Mouse (Mus musculus): ENCODE results near the gene Cntn3.
A peak's percentile ranks its signal among the peaks of the same experiment; 100 is the strongest.
"Not testable (repeated sequence)": the region's sequence is repeated elsewhere in the genome, so short reads cannot be mapped to it uniquely, and the experiment has no call there.

Cntn3 gene

GRCm38 (mm10) chr6:102573001-102573400 lies at the start of gene Cntn3:
Gene Cntn3 (minus strand): TSS chr6:102573101.
- not testable (repeated sequence) for DNase-seq (ENCODE audit: low read depth, low spot score)

- DNase-seq (ENCODE audit: low read depth, low spot score) = no peak
Observed at GRCm38 (mm10) chr6:102600773-102601172, 27.9 kb upstream of the Cntn3 start.

DNA sequence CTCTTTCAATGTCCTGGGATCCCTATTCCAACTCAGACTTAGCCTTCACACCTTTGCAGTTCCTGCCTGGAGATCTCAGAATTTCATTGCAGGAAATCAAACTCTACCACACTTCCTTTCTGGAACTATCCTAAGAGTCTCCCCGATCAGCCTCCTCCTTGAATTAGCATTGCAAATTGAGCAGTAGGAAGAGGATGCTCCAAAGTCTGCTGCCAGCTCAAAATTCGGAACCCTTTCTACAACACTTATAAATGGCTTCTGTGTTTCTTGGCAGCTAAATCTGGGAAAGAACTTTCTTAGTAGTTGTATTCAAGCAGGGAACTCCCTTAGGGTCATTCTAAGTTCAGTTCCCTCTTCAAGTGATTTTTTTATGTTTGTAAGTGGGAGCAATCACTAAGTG lies 24.9 kb upstream of the Cntn3 start:
- no peak for DNase-seq (ENCODE audit: low read depth, low spot score)

DNA sequence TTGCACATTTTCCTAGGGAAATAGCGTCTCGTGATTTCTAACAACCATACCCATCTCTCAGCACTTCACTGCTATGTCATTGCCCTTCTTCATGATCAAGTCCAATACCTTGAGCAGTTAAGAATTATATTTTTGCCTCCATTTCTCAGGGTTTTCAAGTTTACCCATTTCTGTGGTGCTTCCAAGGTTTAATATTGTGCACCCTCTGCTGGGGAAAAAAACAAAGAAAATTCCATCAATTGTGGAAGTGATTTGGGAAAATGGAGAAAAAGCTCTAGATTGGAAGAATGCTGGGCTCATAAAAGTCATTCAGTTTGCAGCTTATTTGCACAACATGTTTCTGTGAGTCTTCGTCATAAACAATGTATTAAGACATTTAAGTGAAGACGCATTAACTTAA lies 17.2 kb upstream of the Cntn3 start:
- no peak for DNase-seq (ENCODE audit: low read depth, low spot score)

GRCm38 (mm10) chr6:102589311-102589710 lies 16.4 kb upstream of the Cntn3 start:
- DNase-seq (ENCODE audit: low read depth, low spot score) = no peak

- no peak for DNase-seq (ENCODE audit: low read depth, low spot score)
Observed at GRCm38 (mm10) chr6:102586056-102586455, 13.2 kb upstream of the Cntn3 start.

DNA sequence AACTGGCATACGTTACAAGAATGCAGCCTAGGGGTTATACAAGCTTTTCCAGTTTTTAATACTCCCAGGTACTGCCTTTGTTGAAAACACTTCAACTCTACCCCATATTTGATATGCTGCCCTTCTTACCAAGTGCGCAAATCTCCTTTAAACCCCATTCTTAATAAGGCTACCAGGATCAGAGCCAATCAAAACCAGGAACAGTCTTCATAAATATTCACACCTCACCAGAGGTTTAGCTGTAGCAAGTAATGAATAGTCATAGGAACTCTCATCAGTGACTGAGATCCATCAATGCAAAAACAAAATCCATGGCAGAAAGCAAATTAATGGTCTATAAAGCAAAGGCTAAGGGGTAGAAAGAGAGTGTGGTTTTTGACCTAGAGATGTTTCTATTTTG lies 10.7 kb upstream of the Cntn3 start:
- DNase-seq (ENCODE audit: low read depth, low spot score) = no peak

- DNase-seq (ENCODE audit: low read depth, low spot score) = no peak
Observed at GRCm38 (mm10) chr6:102567496-102567895, 5.4 kb downstream of the Cntn3 start.

DNA sequence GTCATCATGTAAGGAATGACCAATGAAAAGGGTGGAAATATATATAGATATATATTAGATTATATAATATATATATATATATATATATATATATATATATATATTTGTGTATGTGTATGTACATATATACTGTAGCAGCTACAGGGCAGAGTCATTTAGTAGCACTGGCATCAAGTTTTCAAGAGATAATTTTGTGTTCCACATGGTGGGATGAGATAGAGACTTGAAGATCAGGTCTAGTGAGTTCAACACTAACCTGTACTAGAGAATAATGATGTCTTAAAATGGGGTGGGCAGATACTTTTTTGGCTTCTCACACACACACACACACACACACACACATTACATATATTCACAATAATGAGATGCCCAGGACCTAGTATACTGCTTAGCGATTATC lies 7.7 kb downstream of the Cntn3 start:
- no peak for DNase-seq (ENCODE audit: low read depth, low spot score)

- DNase-seq (ENCODE audit: low read depth, low spot score) = peak; percentile 49
Observed at GRCm38 (mm10) chr6:102564011-102564731, 8.7 kb downstream of the Cntn3 start.

DNA sequence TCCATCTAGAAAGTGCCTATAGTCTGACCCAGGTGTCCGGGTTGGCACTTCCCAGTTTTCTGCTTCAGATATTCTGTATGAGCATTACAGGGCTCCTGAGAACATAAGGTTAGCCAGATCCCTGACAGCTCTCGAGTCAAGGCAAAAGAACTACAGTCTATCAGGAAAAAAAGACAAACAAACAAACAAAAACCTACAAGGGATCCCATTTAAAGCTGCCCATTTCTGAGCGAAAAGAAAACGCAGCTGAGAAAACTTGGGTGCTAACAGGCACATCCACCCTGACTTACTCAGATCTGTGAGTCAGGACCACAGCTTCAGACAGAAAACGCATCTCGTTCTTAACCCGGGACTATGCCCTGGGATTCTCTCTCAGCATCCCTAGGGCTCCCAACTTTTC lies 9.5 kb downstream of the Cntn3 start:
- DNase-seq (ENCODE audit: low read depth, low spot score) = no peak

DNA sequence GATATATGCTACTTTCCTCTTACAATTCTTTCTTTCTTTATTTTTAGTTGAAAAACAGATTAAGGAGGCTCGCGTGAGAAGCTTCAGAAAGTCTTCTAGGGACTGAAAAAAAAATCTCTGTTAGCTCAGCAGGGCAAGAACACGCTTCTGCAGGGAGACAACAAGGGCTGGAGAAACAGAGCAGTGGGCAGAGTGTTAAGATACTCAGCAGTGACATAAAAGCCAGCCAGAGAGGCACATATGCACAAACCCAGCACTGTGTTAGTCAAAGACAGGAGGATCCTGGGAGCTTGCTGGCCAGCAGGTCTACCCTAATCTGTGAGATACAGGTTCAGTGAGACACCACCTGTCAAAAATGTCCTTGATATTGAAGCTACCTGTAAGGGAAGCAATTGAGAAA lies 15.4 kb downstream of the Cntn3 start:
- DNase-seq (ENCODE audit: low read depth, low spot score) = no peak

DNA sequence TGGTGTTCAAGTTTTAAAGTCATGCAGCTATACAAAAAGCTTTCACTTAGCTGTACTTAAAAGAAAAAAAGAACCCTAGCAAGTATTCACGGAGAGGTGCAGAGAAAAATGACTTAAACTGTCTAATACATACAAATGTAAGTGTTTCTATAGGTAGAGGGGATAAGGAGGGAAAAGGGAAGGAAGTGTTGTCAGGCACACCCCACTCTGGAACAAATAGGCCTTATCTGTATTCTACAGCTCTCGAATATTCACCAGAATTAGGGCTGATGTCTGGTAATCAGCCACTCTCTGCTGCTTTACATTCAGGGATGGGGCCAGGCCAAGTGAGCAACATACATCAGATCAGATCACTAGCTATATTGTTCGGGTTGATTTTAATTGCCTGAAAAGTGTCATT lies 16.4 kb downstream of the Cntn3 start:
- no peak for DNase-seq (ENCODE audit: low read depth, low spot score)

DNA sequence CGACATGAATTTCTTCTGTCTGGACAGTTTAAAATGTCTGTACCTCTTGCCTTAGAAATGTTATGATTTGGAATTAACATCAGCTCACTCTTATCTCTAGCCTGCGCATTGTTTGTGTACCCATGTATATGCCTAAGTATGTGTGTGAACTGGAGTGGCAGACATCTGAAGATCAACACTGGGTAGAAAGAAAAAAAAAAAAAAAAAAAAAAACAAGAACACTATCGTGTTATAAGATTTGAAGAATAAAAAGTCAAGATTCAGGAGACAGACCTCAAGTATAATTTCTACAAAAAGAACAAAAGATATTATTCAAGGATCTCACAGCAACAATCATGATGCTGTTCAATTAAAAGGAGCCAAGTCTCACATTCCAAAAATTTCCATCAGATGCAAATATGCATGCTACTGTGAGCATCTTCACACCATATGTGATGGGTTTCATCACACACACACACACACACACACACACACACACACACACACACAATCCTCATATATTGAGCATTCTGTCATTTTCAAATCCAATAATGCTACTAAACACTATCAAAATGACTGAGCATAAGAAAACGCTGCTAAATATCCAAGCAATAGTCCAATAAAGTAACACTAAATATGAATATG lies 17.0 kb downstream of the Cntn3 start:
- DNase-seq (ENCODE audit: low read depth, low spot score) = no peak

GRCm38 (mm10) chr6:102555067-102555657 lies 17.7 kb downstream of the Cntn3 start:
- DNase-seq (ENCODE audit: low read depth, low spot score) = no peak

- DNase-seq (ENCODE audit: low read depth, low spot score) = no peak
Observed at GRCm38 (mm10) chr6:102541633-102542412, 31.1 kb downstream of the Cntn3 start.

DNA sequence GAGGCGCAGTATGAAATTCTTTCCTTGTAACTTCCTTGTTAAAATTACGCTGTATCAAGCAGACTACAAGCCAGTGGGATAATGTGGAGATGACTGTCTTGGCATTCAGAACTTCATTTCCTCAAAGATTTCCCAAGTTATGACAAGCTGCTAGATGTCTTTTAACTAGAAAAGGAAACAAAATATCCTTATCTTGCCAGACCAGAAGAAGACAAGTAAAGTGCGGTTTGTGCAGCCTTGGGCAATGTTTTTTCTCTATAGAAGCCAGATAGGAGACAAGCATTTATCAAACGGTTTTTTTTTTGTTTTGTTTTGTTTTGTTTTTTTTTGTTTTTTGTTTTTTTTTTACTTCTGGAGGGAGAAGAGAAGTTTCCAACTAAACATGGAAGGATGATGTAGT lies 37.3 kb downstream of the Cntn3 start:
- DNase-seq (ENCODE audit: low read depth, low spot score) = no peak

DNA sequence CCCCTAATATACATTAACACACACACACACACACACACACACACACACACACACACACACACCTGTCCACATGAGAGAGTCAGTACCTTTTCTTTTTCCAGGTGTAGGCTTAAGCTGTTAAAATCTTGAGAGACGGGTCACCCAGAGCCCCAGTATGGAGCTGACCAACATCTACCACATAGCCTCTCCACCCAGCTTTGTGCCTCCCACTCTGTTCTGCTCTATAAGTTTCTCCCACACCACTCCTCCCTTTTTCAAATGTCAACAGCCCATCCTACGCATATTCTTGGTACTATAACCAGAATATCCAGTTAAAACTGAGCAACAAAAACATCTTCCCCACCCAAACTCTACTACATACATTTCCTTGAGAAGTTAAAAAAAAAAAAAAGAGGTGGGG lies 49.9 kb downstream of the Cntn3 start:
- no peak for DNase-seq (ENCODE audit: low read depth, low spot score)

DNA sequence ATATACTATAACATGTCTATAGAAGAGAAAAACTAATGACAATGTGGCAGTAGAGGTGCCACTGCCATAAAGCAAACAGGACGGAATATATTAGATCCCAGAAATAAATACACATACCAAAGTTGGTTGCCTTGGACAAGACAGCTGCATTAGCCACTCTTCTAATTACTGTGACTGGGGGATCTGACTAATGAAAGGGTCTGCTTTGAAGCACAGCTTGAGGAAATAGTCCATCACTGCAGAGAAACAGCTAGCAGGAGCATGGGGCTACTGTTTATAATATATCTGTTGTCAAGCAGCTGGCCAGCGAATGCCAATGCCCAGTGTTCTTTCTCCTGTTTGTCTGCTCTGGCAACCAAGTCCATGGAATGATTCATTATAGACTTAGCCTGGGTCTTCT lies 51.9 kb downstream of the Cntn3 start:
- DNase-seq (ENCODE audit: low read depth, low spot score) = no peak

DNA sequence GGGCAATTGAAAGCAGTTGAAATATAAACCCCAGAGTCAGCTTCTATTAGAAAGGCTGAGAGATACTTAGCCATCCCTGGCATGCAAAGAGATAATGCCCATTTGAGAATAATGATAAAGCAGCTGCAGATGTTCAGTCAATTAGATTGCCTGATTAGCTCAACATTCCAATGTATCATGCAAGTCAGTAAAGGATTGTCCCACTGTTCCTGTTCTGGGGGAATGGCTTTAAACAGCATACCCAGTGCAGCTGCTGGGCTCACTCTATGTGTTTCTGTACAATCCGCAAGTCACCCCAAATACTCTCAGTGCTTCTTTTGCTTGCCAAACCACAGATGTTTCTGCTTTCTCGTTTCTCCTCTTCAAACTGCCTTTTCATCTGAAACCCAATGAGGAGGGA lies 57.7 kb downstream of the Cntn3 start:
- no peak for DNase-seq (ENCODE audit: low read depth, low spot score)

DNA sequence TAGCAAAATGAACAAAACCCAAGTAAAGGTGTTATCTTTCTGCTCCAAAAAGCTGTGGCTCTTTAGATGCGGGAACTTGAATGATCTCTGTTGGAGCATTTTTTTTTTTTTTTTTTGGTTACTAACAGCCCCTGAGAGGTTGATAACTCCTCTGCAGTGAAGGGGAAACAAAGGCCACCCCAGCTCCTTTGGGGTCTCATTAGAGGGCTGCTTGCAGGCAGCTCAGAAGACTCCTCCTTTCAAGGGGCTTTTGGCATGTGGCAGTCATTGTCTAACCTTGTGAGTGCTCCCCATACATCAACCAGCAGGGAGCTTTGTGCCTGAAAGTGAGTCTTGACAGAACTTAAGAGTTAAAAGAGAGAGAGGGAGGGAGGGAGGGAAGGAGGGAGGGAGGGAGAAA lies 60.8 kb downstream of the Cntn3 start:
- DNase-seq (ENCODE audit: low read depth, low spot score) = no peak

DNA sequence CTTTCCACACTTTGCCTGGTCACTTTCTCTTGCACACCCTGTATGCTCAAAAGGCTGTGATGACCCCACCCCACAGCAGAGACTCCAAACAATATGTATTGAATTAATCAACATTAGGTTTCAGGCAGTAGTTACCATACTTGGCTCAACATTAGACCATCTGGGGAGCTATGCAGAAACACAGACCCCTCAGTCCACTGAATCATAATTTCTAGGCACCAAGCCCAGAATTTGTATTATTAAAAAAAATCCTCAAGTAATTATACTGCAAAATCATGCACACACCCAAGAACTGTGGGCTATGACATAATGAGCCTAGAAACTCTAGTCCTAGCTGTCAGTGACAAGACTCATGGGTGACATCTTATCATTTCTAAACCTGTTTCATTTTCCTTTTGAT lies 87.4 kb downstream of the Cntn3 start:
- DNase-seq (ENCODE audit: low read depth, low spot score) = no peak

Measured in WW6 (cell line).